26 mouse cellular contexts compared by ENCODE assay signal in the genomic region with DNA sequence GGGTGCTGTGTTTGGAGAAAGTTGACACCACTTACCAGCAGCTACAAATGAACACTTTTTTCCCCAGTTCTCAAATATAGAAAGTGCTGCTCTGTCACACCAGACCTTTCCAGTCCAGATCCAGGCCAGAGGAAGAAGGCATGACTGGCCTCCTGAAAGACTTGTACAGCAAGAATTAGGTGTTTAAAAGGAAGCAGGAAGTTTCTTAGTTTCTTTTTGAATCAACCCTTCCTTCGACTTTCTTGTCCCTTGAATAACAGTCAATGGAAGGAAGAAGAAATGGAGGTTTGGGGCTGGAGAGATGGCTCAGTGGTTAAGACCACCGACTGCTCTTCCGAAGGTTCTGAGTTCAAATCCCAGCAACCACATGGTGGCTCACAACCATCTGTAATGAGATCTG. TPM values are rescaled to one million over a fixed set of nuclear protein-coding genes. Genes with fewer than 3 reads are reported as not detected.
DNase-seq lines count a peak whose midpoint lies in the region; ATAC-seq and TF ChIP-seq lines count a peak whose summit lies in the region.
"Had no signal": no experiment of that assay in that cellular context is flagged by ENCODE, and none has a peak within 500 bp of the region (broad histone marks: within the 10 kb centered on the region; RNA-seq: fewer than 3 reads in every experiment).

No protein-coding gene starts in this region.

- H3K4me2 ChIP-seq in intestine, embryonic 15.5 days (replicated peaks): no peak overlapping the region
- no peak overlapping the region for H3K4me2 ChIP-seq in intestine, postnatal 0 days (replicated peaks; ENCODE audit: low read depth)
- no peak overlapping the region for H3K4me2 ChIP-seq in kidney, embryonic 16.5 days (replicated peaks; ENCODE audit: low read depth, low read length)
- H3K4me2 ChIP-seq: embryonic facial prominence, embryonic 15.5 days; heart, embryonic 12.5 days; hindbrain, embryonic 14.5 days had no signal

- no peak overlapping the region for H3K9ac ChIP-seq in intestine, embryonic 15.5 days
- H3K9ac ChIP-seq in intestine, postnatal 0 days (ENCODE audit: low read depth, low read length): no peak overlapping the region
- H3K9ac ChIP-seq in kidney, embryonic 16.5 days (replicated peaks; ENCODE audit: low read length): no peak overlapping the region
- H3K9ac ChIP-seq: embryonic facial prominence, embryonic 15.5 days; heart, embryonic 12.5 days; hindbrain, embryonic 14.5 days had no signal

- H3K9me3 ChIP-seq in intestine, embryonic 15.5 days: no peaks in the 10 kb centered on the region
- H3K9me3 ChIP-seq in intestine, postnatal 0 days (ENCODE audit: control insufficient read depth): no peaks in the 10 kb centered on the region
- H3K9me3 ChIP-seq in kidney, embryonic 16.5 days (ENCODE audit: low read length): no peaks in the 10 kb centered on the region; the same call in 1 of the 2 replicates
- H3K9me3 ChIP-seq: embryonic facial prominence, embryonic 15.5 days; forebrain, embryonic 10.5 days; heart, embryonic 12.5 days; hindbrain, embryonic 10.5 days had no signal

- no peak for ATAC-seq in intestine, embryonic 15.5 days
- no peak for ATAC-seq in intestine, postnatal 0 days
- ATAC-seq in kidney, embryonic 16.5 days (ENCODE audit: low FRiP score, low TSS enrichment): no peak
- ATAC-seq: forebrain, embryonic 14.5 days had no signal

- WGBS in intestine, embryonic 15.5 days: 78% methylated on average over 3 of the region's 3 CpGs
- 81% methylated on average over 3 of the region's 3 CpGs for WGBS in intestine, postnatal 0 days
- 82% methylated on average over 3 of the region's 3 CpGs for WGBS in kidney, embryonic 16.5 days

- H3K4me1 ChIP-seq in intestine, embryonic 15.5 days (replicated peaks): 0 out of 2 replicates have a peak, but pooled peaks cover 9% of the 10 kb centered on the region
- H3K4me1 ChIP-seq in intestine, postnatal 0 days (replicated peaks; ENCODE audit: control insufficient read depth, insufficient read depth, low read length): 0 out of 2 replicates have a peak, but pooled peaks cover 7% of the 10 kb centered on the region
- H3K4me1 ChIP-seq in kidney, embryonic 16.5 days (ENCODE audit: insufficient read depth, low read length): peaks cover 56% of the 10 kb centered on the region
- peaks cover 51% of the 10 kb centered on the region for H3K4me1 ChIP-seq in bone marrow macrophage, adult 2 months (ENCODE audit: control insufficient read depth, insufficient read depth, low read length)
- H3K4me1 ChIP-seq: forebrain, embryonic 10.5 days; hindbrain, embryonic 10.5 days had no signal

- no peak for DNase-seq in kidney, adult 11 months
- no peak for DNase-seq in right cerebral cortex, postnatal 36 days (ENCODE audit: low spot score in 2 of 2)
- DNase-seq in T-cell, adult 2 months (ENCODE audit: low spot score): no peak
- DNase-seq: adrenal gland, adult 8-10 months; adrenal gland, postnatal 36 days; cerebellum, adult 11 months; cerebellum, adult 8-10 months; cerebellum, postnatal 14 days; embryo, embryonic 11 days; gastrocnemius, adult 2 months; gastrocnemius, postnatal 25 days had no signal

- H3K27me3 ChIP-seq in intestine, embryonic 15.5 days (replicated peaks): no peaks in the 10 kb centered on the region
- H3K27me3 ChIP-seq in intestine, postnatal 0 days (replicated peaks; ENCODE audit: control insufficient read depth, insufficient read depth, low read length): no peaks in the 10 kb centered on the region
- no peaks in the 10 kb centered on the region for H3K27me3 ChIP-seq in kidney, embryonic 16.5 days (ENCODE audit: insufficient read depth, low read length)
- H3K27me3 ChIP-seq: embryonic facial prominence, embryonic 15.5 days; heart, embryonic 12.5 days had no signal

- H3K36me3 ChIP-seq in intestine, embryonic 15.5 days: no peaks in the 10 kb centered on the region
- H3K36me3 ChIP-seq in intestine, postnatal 0 days (ENCODE audit: control insufficient read depth, insufficient read depth): no peaks in the 10 kb centered on the region
- H3K36me3 ChIP-seq in kidney, embryonic 16.5 days (ENCODE audit: insufficient read depth, low read length): no peaks in the 10 kb centered on the region
- H3K36me3 ChIP-seq: embryonic facial prominence, embryonic 15.5 days; forebrain, embryonic 10.5 days; heart, embryonic 12.5 days; hindbrain, embryonic 10.5 days had no signal

- no peak for TF ChIP-seq POLR2A in bone marrow macrophage, adult 2 months (IDR thresholded peaks at IDR 0.05; ENCODE audit: borderline replicate concordance, low read depth, low read length)

- peak overlapping the region; percentile 45; the same call in 1 of the 2 replicates for H3K27ac ChIP-seq in intestine, embryonic 15.5 days
- H3K27ac ChIP-seq in intestine, postnatal 0 days (ENCODE audit: low read depth, low read length): no peak overlapping the region
- peak overlapping the region; percentile 72 for H3K27ac ChIP-seq in kidney, embryonic 16.5 days (ENCODE audit: low read length)
- peak overlapping the region; percentile 47 for H3K27ac ChIP-seq in bone marrow macrophage, adult 2 months (ENCODE audit: insufficient read depth, low read depth, low read length)
- H3K27ac ChIP-seq: embryonic facial prominence, embryonic 15.5 days; forebrain, embryonic 10.5 days; gastrocnemius, adult 2 months; hindbrain, embryonic 10.5 days; hindbrain, embryonic 14.5 days had no signal

- no peak overlapping the region for H3K4me3 ChIP-seq in intestine, embryonic 15.5 days (replicated peaks)
- H3K4me3 ChIP-seq in intestine, postnatal 0 days (ENCODE audit: low read depth, low read length): no peak overlapping the region
- H3K4me3 ChIP-seq in kidney, embryonic 16.5 days (ENCODE audit: low read length): no peak overlapping the region
- H3K4me3 ChIP-seq in bone marrow macrophage, adult 2 months (ENCODE audit: insufficient read depth, low read length): no peak overlapping the region
- H3K4me3 ChIP-seq: embryonic facial prominence, embryonic 15.5 days; erythroblast, embryonic 14.5 days; forebrain, embryonic 10.5 days; gastrocnemius, adult 2 months; heart, embryonic 12.5 days; hindbrain, embryonic 10.5 days had no signal

- TF ChIP-seq CTCF in intestine, postnatal 0 days (IDR thresholded peaks at IDR 0.05; ENCODE audit: low read depth): no peak
- TF ChIP-seq CTCF in bone marrow macrophage, adult 2 months (IDR thresholded peaks at IDR 0.05; ENCODE audit: low read depth, low read length): no peak

RNA-seq across cellular contexts. Expression of gene Gm9964, which starts 3.7 kb away (rescaled TPM):
- polyA plus RNA-seq in intestine, embryonic 15.5 days (2015; fragmentation: Nextera tagmentation; extraction: Ambion mirVana): not detected in 2 replicates
- polyA plus RNA-seq in intestine, postnatal 0 days (2015; fragmentation: Nextera tagmentation; extraction: Ambion mirVana): not detected in 2 replicates
- polyA plus RNA-seq in kidney, embryonic 16.5 days (2015; fragmentation: Nextera tagmentation; extraction: Ambion mirVana): not detected in 2 replicates
- polyA plus RNA-seq in bone marrow macrophage, adult 2 months (2012; ENCODE audit: insufficient read depth, insufficient read length, missing spikeins): not detected in 2 replicates
- polyA plus RNA-seq: brain, embryonic 14.5 days; C2C12; embryonic facial prominence, embryonic 11.5 days; embryonic facial prominence, embryonic 15.5 days; erythroblast, embryonic 14.5 days; forebrain, embryonic 10.5 days; forebrain, embryonic 14.5 days; heart, embryonic 12.5 days; heart, embryonic 16.5 days; hindbrain, embryonic 10.5 days; hindbrain, embryonic 14.5 days had no signal

RNA-seq across cellular contexts. Expression of gene Wsb1, which starts 38.6 kb away (rescaled TPM):
- polyA plus RNA-seq in intestine, embryonic 15.5 days (2015; fragmentation: Nextera tagmentation; extraction: Ambion mirVana): 166 and 207 TPM in 2 replicates
- 64.7 and 70.5 TPM in 2 replicates for polyA plus RNA-seq in intestine, postnatal 0 days (2015; fragmentation: Nextera tagmentation; extraction: Ambion mirVana)
- 366 and 377 TPM in 2 replicates for polyA plus RNA-seq in kidney, embryonic 16.5 days (2015; fragmentation: Nextera tagmentation; extraction: Ambion mirVana)
- 181 and 218 TPM in 2 replicates for polyA plus RNA-seq in bone marrow macrophage, adult 2 months (2012; ENCODE audit: insufficient read depth, insufficient read length, missing spikeins)

RNA-seq across cellular contexts. Expression of gene Nf1, which starts 46.5 kb away (rescaled TPM):
- polyA plus RNA-seq in intestine, embryonic 15.5 days (2015; fragmentation: Nextera tagmentation; extraction: Ambion mirVana): 4.7 and 5.2 TPM in 2 replicates
- 6.3 and 8.3 TPM in 2 replicates for polyA plus RNA-seq in intestine, postnatal 0 days (2015; fragmentation: Nextera tagmentation; extraction: Ambion mirVana)
- polyA plus RNA-seq in kidney, embryonic 16.5 days (2015; fragmentation: Nextera tagmentation; extraction: Ambion mirVana): 6.6 and 7.8 TPM in 2 replicates
- 19.7 and 19.9 TPM in 2 replicates for polyA plus RNA-seq in bone marrow macrophage, adult 2 months (2012; ENCODE audit: insufficient read depth, insufficient read length, missing spikeins)
